Mouse (Mus musculus) liver, embryonic 16.5 days (tissue): ENCODE results near the gene Exoc6. TPM values are rescaled to one million over a fixed set of nuclear protein-coding genes. Genes with fewer than 3 reads are reported as not detected.
A peak's percentile ranks its signal among the peaks of the same experiment; 100 is the strongest.

Experiments used
- ATAC-seq: fragments of 200-750 bp; cut with Nextera tagmentation; 2 replicates; pipeline ENCODE4 v1.8.0; 2017; ENCODE audit warnings: low read depth, mild to moderate bottlenecking, moderate number of reproducible peaks, moderate library complexity
- H3K27ac ChIP-seq: fragments of 300-500 bp; sonication (generic); 2 replicates; pipeline ENCODE4 v1.5.1; 2014; ENCODE audit warnings: mild to moderate bottlenecking, low read length
- H3K27me3 ChIP-seq: fragments of 300-500 bp; sonication (generic); 2 replicates; pipeline ENCODE4 v1.6.1; 2014; ENCODE audit warnings: low read depth, low read length, mixed read lengths; ENCODE audit not compliant: control insufficient read depth, insufficient read depth
- H3K36me3 ChIP-seq: fragments of 300-500 bp; sonication (generic); 2 replicates; pipeline ENCODE4 v1.6.1; 2014; ENCODE audit warnings: mild to moderate bottlenecking; ENCODE audit not compliant: control insufficient read depth, insufficient read depth
- H3K4me1 ChIP-seq: fragments of 300-500 bp; sonication (generic); 2 replicates; pipeline ENCODE4 v1.6.1; 2014; ENCODE audit warnings: low read depth, low read length, mixed read lengths; ENCODE audit not compliant: control insufficient read depth
- H3K4me2 ChIP-seq: fragments of 300-500 bp; sonication (generic); 2 replicates; pipeline ENCODE4 v1.6.1; 2014; ENCODE audit warnings: low read depth, low read length, mixed read lengths
- H3K4me3 ChIP-seq: fragments of 300-500 bp; sonication (generic); 2 replicates; pipeline ENCODE4 v1.5.1; 2014; ENCODE audit warnings: low read depth, mild to moderate bottlenecking, low read length
- H3K9ac ChIP-seq: fragments of 300-500 bp; sonication (generic); 2 replicates; pipeline ENCODE4 v1.6.1; 2014; ENCODE audit warnings: low read depth, low read length
- H3K9me3 ChIP-seq: fragments of 300-500 bp; sonication (generic); replicated peaks from 2 replicates; pipeline ENCODE4 v1.6.1; 2016; ENCODE audit warnings: low read length; ENCODE audit not compliant: control insufficient read depth
- WGBS: fragments of 180-500 bp; shearing (Covaris S2); extraction: QIAGEN DNeasy Blood & Tissue Kit; methylation state at CpG from one replicate; pipeline ENCODE4 v1.1.7; 2014; ENCODE audit not compliant: insufficient replicate concordance; 5-methylcytosine and 5-hydroxymethylcytosine counted together
- polyA plus RNA-seq: library from polyadenylated mRNA; unstranded; fragments of >200 nt; fragmentation: Nextera tagmentation; extraction: Ambion mirVana; gene quantifications from 2 replicates; pipeline ENCODE4 v1.2.1, GENCODE M21; 2015

Exoc6 gene
- polyA plus RNA-seq, 1 experiment from 2014 or later, result 25.7 TPM

- Histone ChIP-seq H3K36me3 (no peaks in the 10 kb centered on the region), H3K9ac (no peak overlapping the region), H3K4me1 (peaks cover 6% of the 10 kb centered on the region), H3K27me3 (no peaks in the 10 kb centered on the region), H3K9me3 (no peaks in the 10 kb centered on the region), H3K4me3 (no peak overlapping the region), H3K27ac (no peak overlapping the region), H3K4me2 (no peak overlapping the region)
- ATAC-seq, result no peak
- WGBS, result 64% methylated on average over 5 of the region's 5 CpGs
These were observed 17.0 kb upstream of the Exoc6 start for GRCm38 (mm10) chr19:37533196-37533595.

- no peaks in the 10 kb centered on the region for H3K36me3 ChIP-seq
- H3K4me3 ChIP-seq, result no peak overlapping the region
- WGBS, result 19% methylated on average over 3 of the region's 3 CpGs
- H3K9me3 ChIP-seq, result no peaks in the 10 kb centered on the region
- H3K4me1 ChIP-seq, result peaks cover 11% of the 10 kb centered on the region
- H3K27me3 ChIP-seq, result no peaks in the 10 kb centered on the region
- H3K27ac ChIP-seq, result no peak overlapping the region
- H3K4me2 ChIP-seq, result no peak overlapping the region
- H3K9ac ChIP-seq, result no peak overlapping the region
- peak; percentile 21; the same call in 1 of the 2 replicates for ATAC-seq
These were observed 15.4 kb upstream of the Exoc6 start for GRCm38 (mm10) chr19:37534737-37535365.

GRCm38 (mm10) chr19:37536426-37536825, 13.8 kb upstream of the Exoc6 start:
- ATAC-seq, result no peak
- no peaks in the 10 kb centered on the region for H3K27me3 ChIP-seq
- H3K36me3 ChIP-seq, result no peaks in the 10 kb centered on the region
- H3K9ac ChIP-seq, result no peak overlapping the region
- no peak overlapping the region for H3K4me3 ChIP-seq
- H3K27ac ChIP-seq, result no peak overlapping the region
- H3K9me3 ChIP-seq, result no peaks in the 10 kb centered on the region
- WGBS, result 74% methylated on average over 7 of the region's 7 CpGs
- no peak overlapping the region for H3K4me2 ChIP-seq
- peaks cover 15% of the 10 kb centered on the region for H3K4me1 ChIP-seq

- Histone ChIP-seq H3K27me3 (no peaks in the 10 kb centered on the region), H3K36me3 (no peaks in the 10 kb centered on the region), H3K4me3 (no peak overlapping the region), H3K27ac (peak overlapping the region; percentile 42; the same call in 1 of the 2 replicates), H3K4me1 (peaks cover 15% of the 10 kb centered on the region), H3K9ac (no peak overlapping the region), H3K4me2 (no peak overlapping the region), H3K9me3 (no peaks in the 10 kb centered on the region)
- peak; percentile 74 for ATAC-seq
- WGBS, result 21% methylated on average over 1 of the region's 1 CpGs
These were observed 12.5 kb upstream of the Exoc6 start for GRCm38 (mm10) chr19:37537717-37538116.

DNA sequence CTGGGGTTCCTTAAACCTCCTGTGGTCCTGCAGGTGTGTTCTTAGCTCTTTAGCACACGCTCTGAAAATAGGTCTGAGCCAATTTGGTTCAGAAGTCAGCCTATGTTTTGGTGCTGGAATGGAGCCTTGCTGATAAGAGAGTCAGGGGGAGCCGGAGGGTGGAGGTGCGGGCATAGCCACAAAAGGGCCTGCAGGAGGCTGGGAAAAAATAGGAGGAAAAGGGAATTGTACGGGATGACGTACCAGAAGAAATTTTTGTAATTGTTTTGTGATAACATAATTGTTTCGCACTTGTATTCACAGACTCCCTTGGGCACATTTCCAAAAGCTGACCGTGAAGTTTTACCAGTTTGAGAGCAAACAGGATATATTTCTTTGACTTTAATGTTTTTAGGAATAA, 10.0 kb upstream of the Exoc6 start:
- WGBS, result 41% methylated on average over 7 of the region's 7 CpGs
- no peak overlapping the region for H3K4me3 ChIP-seq
- H3K4me1 ChIP-seq, result peaks cover 17% of the 10 kb centered on the region
- no peak overlapping the region for H3K4me2 ChIP-seq
- ATAC-seq, result peak; percentile 55
- H3K36me3 ChIP-seq, result no peaks in the 10 kb centered on the region
- H3K27ac ChIP-seq, result no peak overlapping the region
- no peak overlapping the region for H3K9ac ChIP-seq
- H3K9me3 ChIP-seq, result no peaks in the 10 kb centered on the region
- H3K27me3 ChIP-seq, result no peaks in the 10 kb centered on the region

- no peak overlapping the region for H3K4me3 ChIP-seq
- WGBS, result 19% methylated on average over 13 of the region's 13 CpGs
These were observed 6.5 kb upstream of the Exoc6 start for GRCm38 (mm10) chr19:37543537-37544326.

GRCm38 (mm10) chr19:37544476-37544875, 5.7 kb upstream of the Exoc6 start:
- Histone ChIP-seq H3K9ac (no peak overlapping the region), H3K36me3 (no peaks in the 10 kb centered on the region), H3K27me3 (no peaks in the 10 kb centered on the region), H3K27ac (no peak overlapping the region), H3K9me3 (no peaks in the 10 kb centered on the region), H3K4me1 (peaks cover 10% of the 10 kb centered on the region), H3K4me3 (no peak overlapping the region), H3K4me2 (no peak overlapping the region)
- no peak for ATAC-seq
- WGBS, result 83% methylated on average over 9 of the region's 9 CpGs

More at GRCm38 (mm10) chr19:37543537-37544326, 6.5 kb upstream of the Exoc6 start:
- no peaks in the 10 kb centered on the region for H3K36me3 ChIP-seq
- H3K4me2 ChIP-seq, result peak overlapping the region; percentile 39
- H3K27ac ChIP-seq, result no peak overlapping the region
- no peak overlapping the region for H3K9ac ChIP-seq
- no peaks in the 10 kb centered on the region for H3K27me3 ChIP-seq
- H3K9me3 ChIP-seq, result no peaks in the 10 kb centered on the region
- ATAC-seq, result no peak
- H3K4me1 ChIP-seq, result peaks cover 10% of the 10 kb centered on the region

DNA sequence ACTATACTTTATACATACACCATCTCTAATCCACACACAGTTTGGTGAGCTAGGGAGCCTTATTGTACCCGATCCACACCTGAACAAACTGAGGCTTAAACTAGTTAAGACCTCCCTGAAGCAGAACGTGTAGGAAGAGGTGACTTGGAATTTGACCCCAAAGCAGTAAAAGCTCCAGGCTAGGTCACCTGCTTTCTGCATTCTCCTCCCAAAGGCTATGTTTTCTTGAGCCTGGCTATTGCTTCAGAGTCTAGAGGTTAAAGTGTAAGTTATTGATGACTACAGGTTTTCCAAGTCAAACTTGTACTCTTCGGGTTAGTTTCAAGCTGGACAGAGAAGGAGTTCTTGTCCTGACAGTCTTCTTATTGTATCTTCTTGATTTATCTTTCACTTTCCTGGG, 5.0 kb upstream of the Exoc6 start:
- Histone ChIP-seq H3K4me1 (peaks cover 9% of the 10 kb centered on the region), H3K27ac (no peak overlapping the region), H3K36me3 (no peaks in the 10 kb centered on the region), H3K4me2 (no peak overlapping the region), H3K9ac (no peak overlapping the region), H3K27me3 (no peaks in the 10 kb centered on the region), H3K9me3 (no peaks in the 10 kb centered on the region), H3K4me3 (no peak overlapping the region)
- WGBS, result 42% methylated on average over 3 of the region's 3 CpGs
- no peak for ATAC-seq

GRCm38 (mm10) chr19:37545725-37546124, 4.5 kb upstream of the Exoc6 start:
- Histone ChIP-seq H3K27me3 (no peaks in the 10 kb centered on the region), H3K9ac (no peak overlapping the region), H3K9me3 (no peaks in the 10 kb centered on the region), H3K4me1 (peaks cover 9% of the 10 kb centered on the region), H3K36me3 (no peaks in the 10 kb centered on the region), H3K4me3 (no peak overlapping the region), H3K27ac (no peak overlapping the region), H3K4me2 (no peak overlapping the region)
- no peak for ATAC-seq
- WGBS, result 55% methylated on average over 6 of the region's 6 CpGs
